Mouse (Mus musculus) limb, embryonic 11.5 days (tissue): Measurements from ENCODE around the gene Lpcat3. TPM values are rescaled to one million over a fixed set of nuclear protein-coding genes. Genes with fewer than 3 reads are reported as not detected.

Experiments
- ATAC-seq: fragments of 200-750 bp; cut with Nextera tagmentation; 2 replicates; pipeline ENCODE4 v1.8.0; 2017; ENCODE audit warnings: low read depth; ENCODE audit not compliant: insufficient number of reproducible peaks, low FRiP score, low TSS enrichment
- DNase-seq: peaks from one replicate; pipeline ENCODE4 v3.0.0-alpha.2; 2015; ENCODE audit warnings: low spot score
- H3K27ac ChIP-seq: fragments of 300-500 bp; sonication (generic); replicated peaks from 2 replicates; pipeline ENCODE4 v1.5.1; 2014; ENCODE audit warnings: low read depth, mild to moderate bottlenecking, low read length
- H3K27me3 ChIP-seq: fragments of 300-500 bp; sonication (generic); 2 replicates; pipeline ENCODE4 v1.6.1; 2014; ENCODE audit warnings: mild to moderate bottlenecking, low read length, mixed read lengths; ENCODE audit not compliant: control insufficient read depth, insufficient read depth
- H3K36me3 ChIP-seq: fragments of 300-500 bp; sonication (generic); 2 replicates; pipeline ENCODE4 v1.6.1; 2014; ENCODE audit warnings: mild to moderate bottlenecking, low read length, moderate library complexity, mixed read lengths; ENCODE audit not compliant: control insufficient read depth, insufficient read depth
- H3K4me1 ChIP-seq: fragments of 300-500 bp; sonication (generic); 2 replicates; pipeline ENCODE4 v1.6.1; 2014; ENCODE audit warnings: low read length, mixed read lengths; ENCODE audit not compliant: control insufficient read depth, insufficient read depth
- H3K4me2 ChIP-seq: fragments of 300-500 bp; sonication (generic); 2 replicates; pipeline ENCODE4 v1.6.1; 2014; ENCODE audit warnings: low read depth, mild to moderate bottlenecking, moderate library complexity; ENCODE audit not compliant: severe bottlenecking
- H3K4me3 ChIP-seq: fragments of 300-500 bp; sonication (generic); 2 replicates; pipeline ENCODE4 v1.5.1; 2014; ENCODE audit warnings: low read depth, low read length
- H3K9ac ChIP-seq: fragments of 300-500 bp; sonication (generic); 2 replicates; pipeline ENCODE4 v1.6.1; 2014; ENCODE audit warnings: mild to moderate bottlenecking, low read length
- H3K9me3 ChIP-seq: fragments of 300-500 bp; sonication (generic); 2 replicates; pipeline ENCODE4 v1.6.1; 2016; ENCODE audit warnings: low read length; ENCODE audit not compliant: control insufficient read depth
- WGBS: fragments of 180-500 bp; shearing (Covaris S2); extraction: QIAGEN DNeasy Blood & Tissue Kit; methylation state at CpG from one replicate; pipeline ENCODE4 v1.1.7; 2014; 5-methylcytosine and 5-hydroxymethylcytosine counted together
- polyA plus RNA-seq: library from polyadenylated mRNA; unstranded; fragments of >200 nt; fragmentation: Nextera tagmentation; extraction: Ambion mirVana; gene quantifications from 2 replicates; pipeline ENCODE4 v1.2.1, GENCODE M21; 2014

Lpcat3 gene
- polyA plus RNA-seq, 1 experiment from 2014 or later: 46.1 TPM

DNA sequence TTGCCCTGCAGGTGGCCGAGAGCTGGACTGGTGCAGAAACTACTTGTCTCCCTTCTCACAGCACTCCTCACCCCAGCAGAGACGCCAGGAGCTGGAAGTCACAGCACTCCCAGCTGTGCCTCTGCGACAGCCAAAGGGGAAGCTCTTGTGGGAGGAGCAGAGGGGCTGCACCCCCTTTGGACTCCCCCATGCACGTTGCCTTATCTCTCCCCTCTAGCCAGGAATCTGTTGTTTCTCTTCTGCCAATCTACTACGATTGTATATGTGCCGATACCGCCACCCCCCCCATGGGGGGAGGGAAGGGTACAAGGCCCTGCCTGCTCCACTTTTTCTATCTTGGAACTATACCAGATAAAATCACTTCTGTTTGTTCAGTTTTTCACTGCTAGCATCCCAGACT is 41.0 kb downstream of the Lpcat3 start:
- no peak for ATAC-seq
- no peak for DNase-seq

GRCm38 (mm10) chr6:124704417-124704816 is 41.6 kb downstream of the Lpcat3 start:
- peaks cover 2% of the 10 kb centered on the region; the same call in 1 of the 2 replicates for H3K4me1 ChIP-seq
- H3K9ac ChIP-seq: no peak overlapping the region
- H3K4me3 ChIP-seq: no peak overlapping the region
- WGBS: 90% methylated on average over 2 of the region's 2 CpGs
- DNase-seq: no peak
- H3K27me3 ChIP-seq: no peaks in the 10 kb centered on the region
- no peak overlapping the region for H3K27ac ChIP-seq
- peaks cover 24% of the 10 kb centered on the region for H3K36me3 ChIP-seq
- ATAC-seq: no peak
- no peak overlapping the region for H3K4me2 ChIP-seq
- no peaks in the 10 kb centered on the region for H3K9me3 ChIP-seq

More for the DNA sequence above, 41.0 kb downstream of the Lpcat3 start:
- H3K4me1 ChIP-seq: no peaks in the 10 kb centered on the region
- no peaks in the 10 kb centered on the region for H3K27me3 ChIP-seq
- WGBS: 77% methylated on average over 7 of the region's 7 CpGs
- peaks cover 24% of the 10 kb centered on the region for H3K36me3 ChIP-seq
- no peak overlapping the region for H3K4me3 ChIP-seq
- no peaks in the 10 kb centered on the region for H3K9me3 ChIP-seq
- no peak overlapping the region for H3K4me2 ChIP-seq
- H3K9ac ChIP-seq: no peak overlapping the region
- H3K27ac ChIP-seq: no peak overlapping the region

GRCm38 (mm10) chr6:124706061-124706627 is 43.3 kb downstream of the Lpcat3 start:
- 89% methylated on average over 5 of the region's 5 CpGs for WGBS
- H3K4me1 ChIP-seq: peaks cover 14% of the 10 kb centered on the region

GRCm38 (mm10) chr6:124708289-124708889 is 45.6 kb downstream of the Lpcat3 start:
- ATAC-seq (no peak), DNase-seq (no peak)
- no peaks in the 10 kb centered on the region for H3K9me3 ChIP-seq
- H3K4me1 ChIP-seq: peaks cover 16% of the 10 kb centered on the region
- H3K27me3 ChIP-seq: no peaks in the 10 kb centered on the region
- H3K27ac ChIP-seq: no peak overlapping the region
- H3K9ac ChIP-seq: no peak overlapping the region
- WGBS: 97% methylated on average over 10 of the region's 10 CpGs
- no peak overlapping the region for H3K4me2 ChIP-seq
- H3K36me3 ChIP-seq: peaks cover 20% of the 10 kb centered on the region
- H3K4me3 ChIP-seq: no peak overlapping the region

More at GRCm38 (mm10) chr6:124706061-124706627, 43.3 kb downstream of the Lpcat3 start:
- Histone ChIP-seq H3K27ac (no peak overlapping the region), H3K4me2 (no peak overlapping the region), H3K36me3 (peaks cover 23% of the 10 kb centered on the region), H3K9ac (no peak overlapping the region), H3K9me3 (no peaks in the 10 kb centered on the region), H3K4me3 (no peak overlapping the region), H3K27me3 (no peaks in the 10 kb centered on the region)
- ATAC-seq (no peak), DNase-seq (no peak)

DNA sequence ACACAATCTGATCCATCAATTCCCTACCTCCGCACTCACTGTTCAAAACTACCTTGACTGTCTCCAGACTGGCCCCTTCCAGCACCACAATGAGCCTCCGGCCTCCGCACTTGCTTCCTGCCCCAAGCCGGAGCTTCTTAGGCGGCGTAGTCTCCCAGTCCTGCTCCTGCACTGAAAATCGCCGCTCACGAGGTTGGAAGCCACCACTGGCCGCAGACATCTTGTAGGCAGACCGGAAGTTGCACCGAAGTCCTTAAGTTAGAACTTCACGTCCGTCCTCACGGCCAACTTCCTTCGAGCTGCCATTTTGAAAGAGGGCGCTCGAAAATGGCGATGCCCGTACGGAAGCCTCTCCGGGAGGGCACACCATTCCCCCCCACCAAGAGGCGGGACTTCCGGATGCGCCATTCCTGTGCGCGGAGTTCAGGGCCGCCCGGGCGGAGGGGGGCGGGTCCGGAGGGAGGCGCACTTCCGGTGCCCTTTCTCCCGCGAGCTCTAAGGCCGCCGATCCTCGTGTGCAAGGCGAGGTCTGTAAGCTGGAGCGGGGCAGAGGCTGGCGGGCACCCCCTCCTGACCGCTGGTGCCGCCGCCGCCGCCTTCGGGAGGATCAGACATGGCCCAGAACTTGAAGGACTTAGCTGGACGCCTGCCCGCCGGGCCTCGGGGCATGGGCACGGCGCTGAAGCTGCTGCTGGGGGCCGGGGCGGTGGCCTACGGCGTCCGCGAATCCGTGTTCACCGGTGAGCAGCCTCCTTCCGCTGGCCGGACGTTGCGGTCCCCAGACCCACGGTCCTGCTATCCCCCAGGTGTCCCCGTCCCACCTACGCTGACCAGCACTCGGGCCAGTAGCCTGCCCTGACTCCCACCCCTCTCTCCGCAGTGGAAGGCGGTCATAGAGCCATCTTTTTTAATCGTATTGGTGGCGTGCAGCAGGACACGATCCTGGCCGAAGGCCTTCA is 49.3 kb downstream of the Lpcat3 start, which contains the start of the genes Emg1 and Phb2:
Gene Emg1 (minus strand): TSS at position 355 of the 959 bp plus-strand sequence.
Gene Phb2 (plus strand): TSS at position 513 of the 959 bp plus-strand sequence.
- Histone ChIP-seq H3K9ac (peak within 1 kb of the TSS; percentile 84), H3K4me2 (peak within 1 kb of the TSS; percentile 91), H3K27ac (peak within 1 kb of the TSS; percentile 73), H3K4me3 (peak within 1 kb of the TSS; percentile 98), H3K9me3 (no peaks in the 10 kb centered on the region), H3K36me3 (peaks cover 22% of the 10 kb centered on the region), H3K27me3 (no peaks in the 10 kb centered on the region), H3K4me1 (peaks cover 17% of the 10 kb centered on the region)
- ATAC-seq (peak; percentile 95), DNase-seq (peak; percentile 99)
- under 1% methylated on average over 76 of the region's 76 CpGs for WGBS

GRCm38 (mm10) chr6:124712918-124713317 is 50.1 kb downstream of the Lpcat3 start:
- WGBS: 14% methylated on average over 11 of the region's 11 CpGs
- peaks cover 17% of the 10 kb centered on the region for H3K4me1 ChIP-seq
- H3K36me3 ChIP-seq: peaks cover 27% of the 10 kb centered on the region
- no peak overlapping the region for H3K27ac ChIP-seq
- DNase-seq (no peak), ATAC-seq (no peak)
- H3K4me3 ChIP-seq: peak overlapping the region; percentile 98
- H3K4me2 ChIP-seq: peak overlapping the region; percentile 91
- H3K9ac ChIP-seq: peak overlapping the region; percentile 84
- no peaks in the 10 kb centered on the region for H3K27me3 ChIP-seq
- no peaks in the 10 kb centered on the region for H3K9me3 ChIP-seq

DNA sequence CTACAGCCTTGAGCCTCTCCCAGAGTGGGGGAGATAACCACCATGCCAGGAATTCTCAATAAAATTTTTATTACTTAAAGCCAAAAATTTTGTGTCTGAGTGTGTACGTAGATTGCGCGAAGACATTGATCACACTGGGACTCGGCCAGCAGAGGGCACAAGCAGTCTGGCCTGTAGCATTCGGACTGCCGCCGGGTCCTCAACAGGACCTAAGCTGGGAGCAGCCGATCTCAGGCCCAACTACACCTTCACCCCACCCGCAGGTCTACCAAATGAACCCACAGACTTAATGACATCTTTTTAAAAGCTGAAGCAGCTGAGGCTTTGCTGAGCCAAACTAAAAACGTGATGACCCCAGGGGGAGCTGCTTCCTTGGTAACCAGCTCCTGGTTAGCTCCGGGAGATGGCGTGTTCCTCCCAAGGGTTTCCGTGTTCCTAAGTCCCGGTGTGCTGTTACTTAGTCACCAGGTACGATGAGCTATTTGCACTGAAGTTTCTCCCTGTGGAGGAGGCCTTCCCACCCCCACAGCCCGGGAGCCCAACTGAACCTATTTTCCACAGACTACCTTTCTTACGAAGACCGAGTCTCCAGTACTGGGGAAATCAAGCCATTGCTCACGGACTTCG is 54.1 kb downstream of the Lpcat3 start:
- Histone ChIP-seq H3K4me1 (peaks cover 3% of the 10 kb centered on the region; the same call in 1 of the 2 replicates), H3K27ac (no peak overlapping the region), H3K4me2 (no peak overlapping the region), H3K9ac (no peak overlapping the region), H3K36me3 (peaks cover 23% of the 10 kb centered on the region), H3K4me3 (no peak overlapping the region), H3K9me3 (no peaks in the 10 kb centered on the region), H3K27me3 (no peaks in the 10 kb centered on the region)
- DNase-seq: peak; percentile 72
- no peak for ATAC-seq
- WGBS: 70% methylated on average over 20 of the region's 20 CpGs

GRCm38 (mm10) chr6:124717968-124718367 is 55.1 kb downstream of the Lpcat3 start:
- no peaks in the 10 kb centered on the region for H3K9me3 ChIP-seq
- no peak overlapping the region for H3K4me2 ChIP-seq

More at GRCm38 (mm10) chr6:124717968-124718367, 55.1 kb downstream of the Lpcat3 start:
- DNase-seq (no peak), ATAC-seq (no peak)
- Histone ChIP-seq H3K9ac (no peak overlapping the region), H3K4me1 (peaks cover 3% of the 10 kb centered on the region; the same call in 1 of the 2 replicates), H3K4me3 (no peak overlapping the region), H3K27me3 (no peaks in the 10 kb centered on the region), H3K27ac (no peak overlapping the region), H3K36me3 (peaks cover 23% of the 10 kb centered on the region)
- 78% methylated on average over 13 of the region's 13 CpGs for WGBS
